Mouse (Mus musculus): ENCODE data around the gene Ldb3.
A peak's percentile ranks its signal among the peaks of the same experiment; 100 is the strongest.

Gene Ldb3

DNA sequence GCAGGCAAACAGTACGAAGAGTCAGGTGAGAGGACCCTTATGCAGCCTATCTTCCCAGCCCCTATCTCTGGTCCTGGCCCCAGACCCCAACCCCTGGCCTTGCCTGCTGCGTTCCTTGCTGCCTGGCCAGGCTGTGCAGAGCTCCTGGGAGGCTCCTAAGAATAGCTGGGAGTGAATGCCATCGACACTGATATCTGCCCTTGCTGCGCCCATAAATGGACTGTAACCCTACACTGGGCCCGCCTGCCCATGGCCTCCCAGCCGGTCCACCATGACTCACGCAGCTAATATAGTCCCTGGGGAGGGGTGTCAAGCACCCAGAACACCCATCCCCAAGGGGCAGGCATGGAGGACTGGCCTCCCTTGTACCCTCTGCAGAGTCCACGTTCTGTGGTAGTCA is at the start of gene Ldb3:
Ldb3 (minus strand) TSS at position 185 of the 400 bp plus-strand sequence.
- no peak for DNase-seq

DNA sequence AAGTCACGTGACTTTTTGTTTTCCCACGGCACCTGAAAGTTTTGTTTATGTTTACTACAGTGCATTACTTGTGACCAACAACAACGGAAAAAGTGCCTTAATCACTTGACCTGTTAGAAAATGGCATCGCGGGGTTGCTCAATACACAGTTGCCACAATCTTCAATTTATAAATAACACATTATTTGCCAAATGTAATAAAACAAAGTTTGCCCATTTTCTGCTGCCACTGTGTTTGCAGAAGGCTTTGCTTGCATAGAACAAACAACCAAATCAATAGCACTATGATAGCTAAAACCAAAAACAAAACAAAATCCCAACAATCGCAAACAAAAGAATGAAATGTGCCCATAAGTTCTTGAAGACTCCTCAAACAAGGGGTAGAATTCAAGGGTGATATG is 47.2 kb upstream of the Ldb3 start:
- no peak for DNase-seq

DNA sequence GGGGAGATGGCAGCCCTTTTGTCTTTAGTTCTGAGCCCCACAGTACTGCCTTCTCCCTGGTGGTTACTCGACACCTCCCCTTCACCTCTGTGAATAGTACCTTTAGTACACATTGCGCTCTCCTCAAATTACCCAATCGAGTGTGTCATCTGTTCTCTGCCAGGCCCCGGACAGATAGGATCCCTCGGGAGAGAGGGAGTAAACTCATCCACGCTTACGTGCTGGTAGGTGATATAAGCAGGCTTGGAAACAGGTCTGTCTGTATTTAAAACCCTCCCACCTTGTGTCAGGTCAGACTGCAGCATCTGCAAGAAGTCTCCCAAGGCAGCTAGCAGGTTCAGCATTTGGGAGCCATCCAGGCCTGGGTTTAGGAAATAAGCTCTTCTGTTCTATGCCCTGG is 46.7 kb upstream of the Ldb3 start:
- DNase-seq: no peak

DNA sequence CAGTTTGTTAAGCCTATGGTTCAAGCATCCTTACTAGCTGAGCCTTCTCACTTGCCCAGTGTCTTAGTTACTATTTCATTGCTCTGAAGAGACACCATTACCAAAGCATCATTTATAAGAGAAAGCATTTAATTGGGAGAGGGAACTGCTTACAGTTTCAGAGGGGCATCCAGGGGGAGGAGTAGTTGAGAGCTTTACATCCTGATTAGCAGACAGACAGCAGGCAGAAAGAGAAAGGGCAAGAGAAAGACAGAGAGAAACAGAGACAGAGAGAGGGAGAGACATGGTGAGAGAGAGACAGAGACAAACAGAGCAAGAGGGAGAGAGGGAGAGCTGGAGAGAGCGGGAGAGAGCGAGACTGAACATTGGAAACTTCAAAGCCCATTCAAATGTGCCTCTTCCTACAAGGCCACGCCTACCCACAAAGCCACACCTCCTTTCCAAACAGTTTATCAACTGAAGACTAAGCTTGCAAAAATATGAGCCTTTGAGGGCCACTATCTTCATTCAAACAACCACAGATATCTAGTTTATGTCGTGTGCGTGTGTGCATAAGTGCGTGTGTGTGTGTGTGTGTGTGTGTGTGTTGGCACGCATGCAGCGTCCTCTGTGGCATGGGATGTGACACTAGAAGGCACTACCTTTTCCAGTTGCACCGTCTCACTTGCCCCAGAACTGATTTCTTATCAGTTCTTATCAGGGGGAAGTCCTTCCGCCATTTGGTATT is 44.4 kb upstream of the Ldb3 start:
- no peak for DNase-seq

DNA sequence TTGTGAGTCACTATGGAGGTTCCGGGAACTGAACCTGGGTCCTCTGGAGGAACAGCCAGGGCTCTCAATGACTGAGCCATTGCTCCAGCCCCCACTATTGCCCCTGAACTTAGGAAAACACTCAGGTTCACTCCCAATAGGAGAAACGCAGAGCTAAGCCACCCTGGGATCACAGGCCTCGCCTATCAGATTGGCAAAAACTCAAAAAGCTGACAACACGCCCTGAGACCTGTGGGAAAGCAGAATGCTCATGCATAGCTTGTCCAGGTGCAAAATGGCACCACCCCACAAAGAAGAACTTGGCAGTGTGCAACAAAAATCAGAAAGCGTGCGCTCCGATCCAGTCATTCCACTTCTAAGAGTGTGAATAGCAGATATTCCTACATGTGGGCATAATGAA is 38.3 kb upstream of the Ldb3 start:
- DNase-seq: no peak

DNA sequence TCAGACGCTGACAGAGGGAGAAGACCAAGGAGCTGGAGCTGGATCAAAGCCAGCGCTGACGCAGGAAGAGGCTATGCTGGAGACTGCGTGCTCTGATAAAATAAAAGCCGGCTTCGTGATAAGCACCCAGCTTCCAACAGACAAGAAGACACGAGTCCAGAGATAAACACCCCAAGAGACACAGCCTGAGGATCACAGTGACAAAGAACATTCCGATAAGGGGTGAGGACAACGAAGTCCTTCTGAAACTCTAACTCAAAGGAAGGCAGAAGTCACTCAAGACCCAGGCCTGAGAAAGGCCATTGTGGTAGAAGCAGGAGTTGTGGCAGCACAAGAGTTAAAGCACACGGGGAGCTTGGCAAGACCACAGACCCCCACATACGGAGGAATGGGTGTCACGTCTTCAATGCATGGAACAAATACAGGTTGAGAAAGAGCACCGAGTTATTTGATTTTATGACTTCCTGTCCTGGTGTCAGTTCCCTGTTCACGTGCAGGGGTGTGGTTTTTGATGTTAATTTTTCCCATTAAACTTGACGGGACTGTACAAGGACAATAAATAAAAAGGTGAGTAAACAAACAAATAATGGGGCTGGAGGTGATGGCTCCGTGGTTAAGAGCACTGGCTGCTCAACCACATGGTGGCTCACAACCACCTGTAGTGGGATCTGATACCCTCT is 35.2 kb upstream of the Ldb3 start:
- no peak for DNase-seq

DNA sequence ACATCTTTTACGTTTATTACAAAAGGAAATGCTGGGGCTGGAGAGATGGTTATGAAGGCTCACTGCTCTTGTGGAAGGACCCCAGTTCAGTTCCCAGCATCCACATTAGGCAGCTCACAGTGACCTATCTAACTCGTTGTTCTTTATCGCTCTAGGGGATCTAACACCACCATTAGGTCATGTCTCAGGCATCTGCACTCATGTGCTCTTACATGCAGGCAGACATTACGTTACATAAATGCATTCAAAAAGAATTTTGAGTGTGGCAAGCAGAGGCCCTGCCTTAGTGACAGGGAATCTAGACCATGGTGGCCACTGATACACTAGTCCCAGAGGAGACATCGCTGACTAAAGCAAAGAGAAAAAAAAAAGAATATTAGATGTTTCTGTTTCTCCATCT is 34.6 kb upstream of the Ldb3 start:
- no peak for DNase-seq

DNA sequence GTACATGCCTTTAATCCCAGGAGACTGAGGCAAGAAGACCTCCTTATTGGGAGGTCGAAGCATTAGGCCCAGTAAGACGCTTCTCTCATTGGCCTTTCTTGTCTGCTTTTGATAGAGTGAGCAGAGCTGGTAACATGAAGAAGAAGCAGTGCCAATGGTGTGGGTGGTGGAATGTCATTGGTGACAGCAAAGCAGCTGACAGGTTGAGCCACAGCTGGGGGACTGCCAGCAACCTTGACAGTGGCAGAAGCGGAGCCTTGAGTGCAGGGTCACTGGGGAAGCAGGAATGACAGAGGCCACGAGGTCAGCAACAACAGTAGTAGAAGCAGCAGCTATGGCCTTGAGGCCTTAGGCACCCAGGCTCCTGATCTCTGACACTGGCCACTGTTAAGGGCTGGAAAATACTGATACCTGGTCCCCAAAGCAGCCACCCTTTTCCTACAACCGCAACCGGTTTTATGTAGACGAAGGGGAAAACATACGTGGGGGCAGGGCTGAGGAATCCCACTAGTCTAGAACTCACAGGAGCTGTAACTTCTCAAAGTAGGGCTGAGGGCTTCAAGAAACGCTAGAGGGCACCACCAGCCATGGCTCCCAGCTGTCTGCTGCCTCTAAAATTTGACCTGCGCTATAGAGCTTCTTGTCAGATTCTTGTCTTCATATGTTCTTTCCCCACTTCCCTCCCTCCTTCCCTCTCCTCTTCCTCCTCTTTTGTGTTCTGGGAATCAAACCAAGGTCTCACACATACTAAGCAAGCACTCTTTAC is 32.3 kb upstream of the Ldb3 start:
- DNase-seq: peak; percentile 16

DNA sequence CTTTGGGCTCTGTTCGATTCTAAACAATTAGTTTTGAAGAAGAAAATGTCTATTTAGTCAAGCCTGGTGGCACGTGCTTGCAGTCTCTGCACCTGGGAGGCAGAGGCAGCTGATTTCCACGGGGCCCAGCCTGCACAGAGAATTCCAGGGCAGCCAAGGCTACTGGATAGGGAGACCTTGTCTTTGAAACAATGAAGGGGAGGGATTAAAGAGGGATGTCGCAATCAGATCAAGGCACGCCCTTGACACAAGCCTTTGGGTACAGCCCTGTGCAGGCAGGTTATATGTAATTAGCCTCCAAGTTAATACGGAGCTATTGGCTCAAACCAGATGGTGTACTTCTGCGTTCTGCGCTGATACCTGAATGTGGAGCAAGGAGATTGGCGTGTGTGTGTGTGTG is 30.3 kb upstream of the Ldb3 start:
- DNase-seq: no peak

DNA sequence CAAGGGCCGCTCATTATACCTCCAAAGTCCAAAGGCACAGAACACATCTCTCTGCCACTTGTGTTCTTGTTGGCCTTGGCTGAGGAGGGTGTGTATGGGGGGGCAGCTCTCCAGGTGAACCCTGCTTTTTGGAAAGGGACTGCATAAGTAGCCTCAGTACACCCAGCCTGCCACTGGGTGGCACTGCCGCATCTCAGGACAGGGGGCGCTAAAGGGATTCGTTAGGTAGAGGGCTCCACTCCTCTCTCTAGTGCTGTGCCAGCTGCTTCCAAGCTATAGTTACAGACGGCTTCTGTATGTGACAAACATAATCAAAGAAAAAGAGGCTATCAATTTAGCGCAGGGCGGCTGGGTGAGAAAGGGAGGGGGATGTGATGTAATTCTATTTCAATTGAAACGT is 28.3 kb upstream of the Ldb3 start:
- DNase-seq: peak; percentile 77

DNA sequence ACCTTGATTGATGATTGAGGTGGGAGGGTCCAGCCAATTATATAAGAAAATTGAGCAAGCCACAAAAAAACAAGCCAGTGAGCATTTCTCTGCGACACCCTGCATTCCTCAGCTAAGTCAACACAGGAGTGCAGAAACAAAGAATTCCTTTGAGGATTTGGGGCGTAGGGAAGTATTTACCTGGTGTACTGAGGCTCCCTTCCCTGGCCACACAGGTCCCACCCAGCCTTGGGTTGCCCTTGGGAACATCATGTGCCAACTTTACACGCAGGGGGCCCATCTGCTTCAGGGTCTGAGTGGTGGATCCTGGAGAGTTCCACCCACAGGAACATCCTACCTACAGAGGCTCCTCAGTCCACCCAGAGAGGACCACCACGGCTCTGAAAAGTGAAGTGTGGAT is 27.1 kb upstream of the Ldb3 start:
- no peak for DNase-seq

DNA sequence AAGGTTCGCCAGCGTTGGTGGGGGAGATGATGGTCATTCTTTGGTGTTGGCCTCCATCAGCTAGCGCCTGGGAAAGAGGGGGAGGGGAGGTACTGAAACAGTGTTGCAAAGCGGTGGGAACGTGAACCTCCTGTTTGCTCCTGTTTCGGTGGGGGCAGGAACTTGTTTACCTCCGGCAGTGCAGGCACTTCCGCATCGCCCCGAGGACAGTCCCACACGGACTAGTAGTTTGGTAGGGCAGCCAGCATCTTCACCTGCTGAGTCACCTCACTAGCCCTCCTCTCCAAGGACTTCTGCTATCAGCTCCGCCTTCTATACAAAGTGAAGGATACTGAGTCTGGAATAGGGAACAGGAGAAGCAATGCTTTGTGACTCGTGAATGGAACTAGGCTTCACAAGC is 26.6 kb upstream of the Ldb3 start:
- DNase-seq: no peak

DNA sequence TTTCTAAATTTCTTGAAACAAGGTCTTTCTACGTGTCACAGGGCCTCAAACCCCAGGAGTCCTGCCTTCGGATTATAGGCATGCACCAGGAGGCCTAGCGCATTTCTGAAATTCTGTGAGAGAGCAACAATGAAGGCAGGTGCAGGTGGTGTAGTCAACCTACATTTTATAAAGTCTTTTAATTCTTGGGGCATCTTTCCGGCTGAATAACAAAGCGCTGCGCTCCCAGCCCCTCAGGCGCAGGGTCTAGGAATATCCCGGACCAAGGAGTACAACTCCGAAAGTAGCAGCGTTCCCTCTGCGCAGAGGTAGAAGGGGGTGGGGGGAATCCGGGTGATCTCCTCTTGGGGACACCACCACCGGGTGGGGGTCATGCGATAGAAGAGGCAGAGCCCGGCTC is 26.1 kb upstream of the Ldb3 start:
- DNase-seq: no peak

DNA sequence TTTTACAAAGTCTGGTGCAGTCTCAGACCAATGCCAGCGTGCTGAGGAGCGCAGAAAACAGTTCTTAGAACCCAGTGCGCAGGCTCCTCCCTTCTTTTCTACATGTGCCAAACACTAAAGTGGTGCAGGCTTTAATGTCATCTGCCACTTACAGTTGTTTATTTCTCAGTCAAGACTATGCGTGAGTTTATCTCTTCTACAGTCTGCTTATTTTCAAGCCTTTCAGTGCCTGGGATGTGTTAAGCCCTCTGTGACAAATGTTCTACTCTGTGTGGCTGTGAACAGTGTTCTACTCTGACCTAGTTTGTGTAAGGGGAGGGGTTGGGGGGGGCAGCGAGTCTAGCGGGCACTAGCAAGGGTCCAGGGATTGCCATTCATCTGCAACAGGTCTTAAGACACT is 25.0 kb upstream of the Ldb3 start:
- DNase-seq: no peak

DNA sequence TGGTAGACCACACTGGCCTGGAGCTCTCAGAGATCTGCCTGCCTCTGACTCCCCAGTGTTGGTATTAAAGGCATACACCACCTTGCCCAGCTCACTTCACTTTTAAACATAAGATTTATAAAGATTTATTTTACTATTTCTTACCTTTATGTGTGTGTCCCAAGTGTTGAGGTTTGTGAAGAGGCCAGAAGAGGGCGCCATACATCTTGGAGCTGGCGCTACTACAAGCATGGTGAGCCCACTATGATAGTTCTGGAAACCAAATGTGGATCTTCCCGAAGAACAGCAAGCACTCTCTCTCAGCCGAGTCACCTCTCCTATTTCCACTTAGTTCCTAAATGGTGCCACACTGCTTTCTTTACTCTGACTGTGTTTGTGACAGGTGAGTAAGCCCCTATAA is 23.7 kb upstream of the Ldb3 start:
- DNase-seq: no peak

DNA sequence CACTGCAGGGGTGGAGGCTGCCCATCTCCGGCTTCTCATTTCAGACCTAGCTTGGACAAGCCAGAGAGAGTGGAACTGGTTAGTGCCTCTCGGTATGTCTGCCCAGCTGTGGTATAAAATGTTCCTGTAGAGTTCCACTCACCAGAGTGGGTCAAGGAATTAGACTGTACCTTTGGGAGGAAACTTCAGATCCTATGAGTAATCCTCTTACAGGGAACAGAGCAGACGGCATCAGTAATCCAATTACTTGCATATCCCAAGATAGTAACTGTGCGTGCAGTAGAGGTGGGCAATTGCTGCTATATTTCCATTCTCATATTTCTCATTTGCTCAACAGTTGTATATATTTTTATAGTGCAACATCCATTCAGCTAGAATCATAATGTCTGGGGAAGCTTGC is 23.1 kb upstream of the Ldb3 start:
- no peak for DNase-seq

DNA sequence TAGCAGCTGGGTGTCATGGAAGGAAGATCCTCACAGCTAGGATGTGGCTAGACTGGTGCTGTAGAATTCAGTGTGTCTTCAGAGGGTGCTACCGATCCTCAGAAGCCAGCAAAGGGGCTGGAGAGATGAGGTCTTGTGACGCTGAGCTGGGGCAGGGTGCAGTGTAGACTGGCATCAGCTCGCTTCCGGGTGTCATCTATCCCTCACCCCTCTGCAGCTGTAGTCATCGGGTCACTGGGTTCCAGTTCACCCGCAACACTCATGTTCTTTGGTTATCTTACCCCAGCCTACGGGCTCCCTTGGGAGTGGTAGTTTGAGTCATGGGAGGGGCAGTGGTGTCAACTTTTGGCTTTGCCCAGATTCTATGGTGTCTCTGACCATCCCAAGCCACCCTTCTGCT is 13.4 kb upstream of the Ldb3 start:
- DNase-seq: no peak

DNA sequence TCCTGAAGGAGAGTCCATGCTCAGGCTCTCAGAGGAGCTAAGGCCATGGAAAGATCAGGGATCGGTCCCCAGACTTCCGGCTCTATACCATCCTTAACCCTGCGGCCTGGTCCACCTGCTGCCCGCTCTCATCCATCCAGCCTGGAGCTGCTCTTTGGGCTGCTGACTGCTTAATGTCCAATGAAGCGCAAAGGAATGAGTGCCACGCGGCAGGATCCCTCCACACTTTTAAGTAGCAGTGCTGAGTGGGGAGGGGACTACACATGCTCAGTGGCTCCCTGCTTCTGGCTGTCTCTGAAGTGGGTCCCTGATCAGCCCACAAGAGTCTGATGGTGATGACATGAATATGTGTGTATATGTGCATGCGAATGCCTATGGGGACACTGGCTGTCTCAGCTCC is 11.5 kb upstream of the Ldb3 start, which contains the start of gene Opn4:
Opn4 (minus strand) TSS at position 202 of the 400 bp plus-strand sequence.
- DNase-seq: no peak

DNA sequence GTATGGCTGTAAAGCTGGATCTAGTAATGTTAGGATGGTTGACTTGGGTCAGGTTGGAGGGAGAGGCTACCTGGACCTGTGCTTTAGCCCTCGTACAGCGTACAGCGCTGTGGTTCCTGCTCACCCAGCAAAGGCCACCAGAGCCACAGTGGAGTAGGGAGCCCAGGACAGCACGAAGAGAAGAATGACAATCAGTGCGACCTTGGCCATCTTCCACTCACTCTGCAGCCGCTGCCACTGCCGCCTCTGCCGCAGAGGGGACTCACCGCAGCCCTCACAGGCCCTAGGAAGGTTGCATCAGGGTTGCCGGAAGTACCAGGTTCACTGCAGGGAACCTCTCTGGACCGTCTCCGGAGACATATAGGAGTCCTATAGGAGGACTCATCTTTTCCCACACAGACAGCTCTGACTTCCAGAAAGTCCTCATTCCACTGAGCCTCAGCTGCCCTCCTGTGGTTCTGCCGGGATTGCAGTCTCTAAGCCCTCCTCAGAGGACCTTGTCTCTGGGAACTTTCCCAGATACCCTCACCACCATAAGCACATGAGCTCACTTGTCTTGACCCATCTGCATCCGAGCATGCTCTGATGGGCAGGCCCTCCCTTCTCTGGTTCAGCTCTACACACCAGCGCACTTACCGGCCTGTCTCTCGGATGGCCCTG is 7.2 kb upstream of the Ldb3 start:
- no peak for DNase-seq

DNA sequence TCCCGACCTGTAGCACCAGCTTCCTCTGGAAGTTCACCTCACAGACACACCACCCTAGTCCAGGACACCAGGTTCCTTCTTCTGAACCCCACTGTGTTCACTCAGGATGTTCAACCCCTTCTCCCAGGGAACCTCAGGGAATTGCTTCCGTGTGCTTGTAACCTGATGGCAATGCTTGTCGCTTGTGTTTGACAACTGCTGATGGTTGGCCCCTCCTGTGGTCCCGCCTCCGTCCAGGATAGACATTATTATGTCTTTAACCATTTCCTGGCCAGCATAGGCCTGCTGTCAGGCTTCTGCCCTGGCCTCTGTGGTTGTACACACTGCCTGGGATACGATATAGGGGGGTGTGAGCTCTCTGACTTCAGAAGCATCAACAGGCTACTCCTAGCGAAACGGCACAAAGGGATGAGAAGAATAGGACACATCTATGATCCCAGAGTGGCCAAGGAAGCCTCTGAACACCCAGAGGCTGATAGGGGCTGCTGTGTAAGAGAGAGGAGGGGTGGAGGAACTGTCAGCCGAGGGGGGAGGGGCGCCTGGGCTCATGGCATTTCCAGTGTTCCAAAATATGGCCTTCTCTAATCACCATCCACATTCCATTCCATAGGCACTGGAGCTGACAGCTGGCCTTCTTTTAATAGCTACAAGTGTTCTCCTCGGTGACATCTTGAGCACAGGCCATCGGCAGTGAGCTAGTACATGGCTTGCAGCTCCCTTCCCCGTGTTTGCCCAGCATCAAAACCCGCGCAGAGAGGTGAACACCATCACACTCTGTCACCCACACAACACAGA is 3.5 kb upstream of the Ldb3 start:
- DNase-seq: no peak

DNA sequence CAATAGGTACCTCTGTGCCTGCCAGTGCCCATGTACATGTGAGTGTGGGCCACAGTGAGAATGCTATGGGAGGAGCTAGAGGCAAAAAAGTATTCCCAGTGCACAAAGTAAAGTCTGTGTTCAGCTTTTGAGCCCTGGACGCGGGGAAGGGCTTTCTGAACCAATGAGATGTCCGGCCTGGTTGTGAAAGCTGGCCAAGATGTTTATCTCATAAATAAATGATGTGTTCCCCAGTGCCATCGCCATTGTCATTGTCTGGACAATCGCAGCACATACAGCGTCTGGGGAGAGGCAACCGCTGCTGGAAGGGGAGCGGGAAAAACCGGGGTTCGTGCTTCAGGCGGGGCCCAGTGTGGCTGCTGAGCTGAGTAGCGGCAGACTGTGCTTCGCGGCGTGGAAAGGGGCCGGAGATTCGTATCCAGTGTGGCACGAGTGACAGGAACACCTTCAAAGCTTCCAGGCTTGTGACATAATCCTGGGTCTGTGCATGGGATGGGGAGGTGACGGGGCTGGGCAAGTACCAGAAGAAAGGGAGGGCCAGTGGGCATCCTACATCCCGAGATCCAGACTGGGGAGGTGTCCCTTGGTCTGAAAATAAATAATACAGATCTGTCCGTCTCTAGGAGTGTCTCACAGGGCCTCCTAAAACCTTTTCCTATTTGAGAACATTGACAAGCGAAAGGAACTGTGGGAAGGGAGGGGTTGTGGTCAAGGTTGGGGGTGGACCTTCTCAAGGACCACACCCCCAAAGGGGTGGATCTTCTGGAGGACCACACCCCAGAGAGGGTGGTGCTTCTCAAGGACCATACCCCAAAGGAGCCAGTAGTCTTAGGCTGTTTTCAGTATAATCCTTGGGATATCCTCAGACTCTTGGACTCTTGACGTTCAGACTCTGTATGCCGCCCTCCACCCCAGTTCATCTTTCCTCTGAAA is 2.5 kb upstream of the Ldb3 start:
- DNase-seq: no peak
